Comparison of ENCODE assay signal across 13 mouse cellular contexts in genomic region chr9:108998287-108999166, GRCm38 (mm10). TPM values are rescaled to one million over a fixed set of nuclear protein-coding genes. Genes with fewer than 3 reads are reported as not detected.
DNase-seq lines count a peak whose midpoint lies in the region; ATAC-seq and TF ChIP-seq lines count a peak whose summit lies in the region.
"Had no signal": no experiment of that assay in that cellular context is flagged by ENCODE, and none has a peak within 500 bp of the region (broad histone marks: within the 10 kb centered on the region; RNA-seq: fewer than 3 reads in every experiment).

No protein-coding gene starts in this region.

- no peak overlapping the region for H3K27ac ChIP-seq in forebrain, embryonic 13.5 days
- no peak overlapping the region for H3K27ac ChIP-seq in forebrain, embryonic 10.5 days
- 0 out of 2 replicates have a peak overlapping the region, but pooled peaks have one; percentile 38 for H3K27ac ChIP-seq in liver, embryonic 15.5 days (replicated peaks)
- H3K27ac ChIP-seq in kidney, adult 2 months (ENCODE audit: insufficient read depth, low read depth, low read length): no peak overlapping the region
- H3K27ac ChIP-seq: hindbrain, embryonic 14.5 days; neural tube, embryonic 12.5 days had no signal

- no peaks in the 10 kb centered on the region for H3K27me3 ChIP-seq in forebrain, embryonic 13.5 days
- H3K27me3 ChIP-seq in forebrain, embryonic 10.5 days (ENCODE audit: poor library complexity, severe bottlenecking): no peaks in the 10 kb centered on the region
- no peaks in the 10 kb centered on the region for H3K27me3 ChIP-seq in liver, embryonic 15.5 days
- no peaks in the 10 kb centered on the region for H3K27me3 ChIP-seq in kidney, adult 2 months (replicated peaks; ENCODE audit: control insufficient read depth, insufficient read depth, low read length)
- H3K27me3 ChIP-seq: heart, embryonic 12.5 days; neural tube, embryonic 12.5 days had no signal

- DNase-seq in forebrain, embryonic 10.5 days (ENCODE audit: extremely low spot score, low spot score): no peak
- DNase-seq in liver: no peak
- peak; percentile 35 for DNase-seq in R1 (ENCODE audit: low read depth, low spot score)
- DNase-seq in kidney, adult 2 months: no peak
- DNase-seq in adrenal gland, adult 8-10 months: no peak
- DNase-seq: cerebellum, adult 9-11 months; right cerebral cortex, postnatal 4 days had no signal

- H3K4me1 ChIP-seq in forebrain, embryonic 13.5 days: no peaks in the 10 kb centered on the region; the same call in none of the 2 replicates
- peaks cover 20% of the 10 kb centered on the region for H3K4me1 ChIP-seq in forebrain, embryonic 10.5 days
- peaks cover 26% of the 10 kb centered on the region for H3K4me1 ChIP-seq in liver, embryonic 15.5 days (replicated peaks)
- peaks cover 9% of the 10 kb centered on the region for H3K4me1 ChIP-seq in kidney, adult 2 months (ENCODE audit: control insufficient read depth, insufficient read depth, low read length)

- no peaks in the 10 kb centered on the region for H3K9me3 ChIP-seq in forebrain, embryonic 13.5 days (replicated peaks)
- no peaks in the 10 kb centered on the region for H3K9me3 ChIP-seq in forebrain, embryonic 10.5 days
- no peaks in the 10 kb centered on the region for H3K9me3 ChIP-seq in liver, embryonic 15.5 days (replicated peaks)
- H3K9me3 ChIP-seq: heart, embryonic 12.5 days; neural tube, embryonic 12.5 days had no signal

- no peak for ATAC-seq in forebrain, embryonic 13.5 days
- ATAC-seq in liver, embryonic 15.5 days (ENCODE audit: insufficient read depth): no peak
- ATAC-seq in megakaryocyte, adult 5-6 weeks (ENCODE audit: poor library complexity, severe bottlenecking): peak; percentile 3

- H3K9ac ChIP-seq in forebrain, embryonic 13.5 days: peak overlapping the region; percentile 40; the same call in 1 of the 2 replicates
- no peak overlapping the region for H3K9ac ChIP-seq in liver, embryonic 15.5 days
- H3K9ac ChIP-seq: heart, embryonic 12.5 days; hindbrain, embryonic 14.5 days; neural tube, embryonic 12.5 days had no signal

- TF ChIP-seq CTCF in kidney, adult 2 months (conservative IDR thresholded peaks at IDR 0.05; ENCODE audit: insufficient read depth, insufficient read length, low read depth, low read length): no peak

- WGBS in forebrain, embryonic 13.5 days: 84% methylated on average over 19 of the region's 19 CpGs
- 86% methylated on average over 19 of the region's 19 CpGs for WGBS in forebrain, embryonic 10.5 days
- WGBS in liver, embryonic 15.5 days (ENCODE audit: insufficient replicate concordance): 52% methylated on average over 19 of the region's 19 CpGs
- 73% methylated on average over 19 of the region's 19 CpGs for WGBS in kidney, adult 2 months

- no peak overlapping the region for H3K4me3 ChIP-seq in forebrain, embryonic 13.5 days
- H3K4me3 ChIP-seq in forebrain, embryonic 10.5 days: no peak overlapping the region
- H3K4me3 ChIP-seq in liver, embryonic 15.5 days (replicated peaks): no peak overlapping the region
- no peak overlapping the region for H3K4me3 ChIP-seq in kidney, adult 2 months (ENCODE audit: insufficient read depth, low read depth, low read length)
- H3K4me3 ChIP-seq: heart, embryonic 12.5 days; neural tube, embryonic 12.5 days had no signal

- H3K4me2 ChIP-seq in forebrain, embryonic 13.5 days: no peak overlapping the region
- no peak overlapping the region; the same call in 1 of the 2 replicates for H3K4me2 ChIP-seq in liver, embryonic 15.5 days
- H3K4me2 ChIP-seq: heart, embryonic 12.5 days; hindbrain, embryonic 14.5 days; neural tube, embryonic 12.5 days had no signal

- H3K36me3 ChIP-seq in forebrain, embryonic 13.5 days (ENCODE audit: poor library complexity, severe bottlenecking): no peaks in the 10 kb centered on the region
- no peaks in the 10 kb centered on the region for H3K36me3 ChIP-seq in forebrain, embryonic 10.5 days (replicated peaks)
- H3K36me3 ChIP-seq in liver, embryonic 15.5 days (replicated peaks): no peaks in the 10 kb centered on the region
- no peaks in the 10 kb centered on the region for H3K36me3 ChIP-seq in kidney, adult 2 months (ENCODE audit: control insufficient read depth, insufficient read depth, low read length)
- H3K36me3 ChIP-seq: heart, embryonic 12.5 days; neural tube, embryonic 12.5 days had no signal

- TF ChIP-seq POLR2A in kidney, adult 2 months (IDR thresholded peaks at IDR 0.05; ENCODE audit: low read depth, low read length): no peak

RNA-seq across cellular contexts. Expression of gene Pfkfb4, which starts 6.9 kb away (rescaled TPM):
- 14.5 and 16.8 TPM in 2 replicates for polyA plus RNA-seq in forebrain, embryonic 13.5 days (2015; fragmentation: Nextera tagmentation; extraction: Ambion mirVana)
- polyA plus RNA-seq in forebrain, embryonic 10.5 days (2016; fragmentation: Nextera tagmentation; extraction: Ambion mirVana): 10.5 and 12.4 TPM in 2 replicates
- 3.9 and 4.5 TPM in 2 replicates for polyA plus RNA-seq in liver, embryonic 15.5 days (2015; fragmentation: Nextera tagmentation; extraction: Ambion mirVana)
- 19.3 and 22.4 TPM in 2 replicates for total RNA-seq in megakaryocyte, adult 5-6 weeks (2015)
- 53.1 and 64.9 TPM in 2 replicates for total RNA-seq in megakaryocyte, adult 5-6 weeks (2017)
- polyA plus RNA-seq in kidney, adult 2 months (2012; rRNA removed): 10.6 and 11.3 TPM in 2 replicates
- 10 to 100 TPM in 2 of 4 experiments, 1 to 10 TPM in 2; 6.2 to 21.6 (median 12.0) TPM for total RNA-seq in adrenal gland, adult 8-10 months (2022)

RNA-seq across cellular contexts. Expression of gene Ucn2, which starts 12.7 kb away (rescaled TPM):
- polyA plus RNA-seq in forebrain, embryonic 13.5 days (2015; fragmentation: Nextera tagmentation; extraction: Ambion mirVana): not detected in 2 replicates
- polyA plus RNA-seq in forebrain, embryonic 10.5 days (2016; fragmentation: Nextera tagmentation; extraction: Ambion mirVana): not detected in 2 replicates
- 0.07 TPM in 1 of 2 replicates, not detected in the other for polyA plus RNA-seq in liver, embryonic 15.5 days (2015; fragmentation: Nextera tagmentation; extraction: Ambion mirVana)
- not detected in 2 replicates for total RNA-seq in megakaryocyte, adult 5-6 weeks (2015)
- not detected in 2 replicates for total RNA-seq in megakaryocyte, adult 5-6 weeks (2017)
- polyA plus RNA-seq in kidney, adult 2 months (2012; rRNA removed): 0.11 and 0.18 TPM in 2 replicates
- total RNA-seq in adrenal gland, adult 8-10 months (2022): 1 to 10 TPM in 1 of 4 experiments, under 1 TPM in 3; 0.31 to 1.0 (median 0.45) TPM
- polyA plus RNA-seq: heart, embryonic 12.5 days; neural tube, embryonic 12.5 days had no signal

RNA-seq across cellular contexts. Expression of gene Shisa5, which starts 39.8 kb away (rescaled TPM):
- 33.6 and 35.1 TPM in 2 replicates for polyA plus RNA-seq in forebrain, embryonic 13.5 days (2015; fragmentation: Nextera tagmentation; extraction: Ambion mirVana)
- 29.7 and 31.5 TPM in 2 replicates for polyA plus RNA-seq in forebrain, embryonic 10.5 days (2016; fragmentation: Nextera tagmentation; extraction: Ambion mirVana)
- 23.1 and 23.6 TPM in 2 replicates for polyA plus RNA-seq in liver, embryonic 15.5 days (2015; fragmentation: Nextera tagmentation; extraction: Ambion mirVana)
- 119 and 176 TPM in 2 replicates for total RNA-seq in megakaryocyte, adult 5-6 weeks (2015)
- total RNA-seq in megakaryocyte, adult 5-6 weeks (2017): 453 and 632 TPM in 2 replicates
- 467 and 688 TPM in 2 replicates for polyA plus RNA-seq in kidney, adult 2 months (2012; rRNA removed)
- 100 to 1,000 TPM; 126 to 177 (median 159) TPM for total RNA-seq in adrenal gland, adult 8-10 months (2022)

RNA-seq across cellular contexts. Expression of gene Col7a1, which starts 45.1 kb away (rescaled TPM):
- 1.2 and 1.6 TPM in 2 replicates for polyA plus RNA-seq in forebrain, embryonic 13.5 days (2015; fragmentation: Nextera tagmentation; extraction: Ambion mirVana)
- polyA plus RNA-seq in forebrain, embryonic 10.5 days (2016; fragmentation: Nextera tagmentation; extraction: Ambion mirVana): 1.5 and 2.3 TPM in 2 replicates
- polyA plus RNA-seq in liver, embryonic 15.5 days (2015; fragmentation: Nextera tagmentation; extraction: Ambion mirVana): 0.33 and 0.60 TPM in 2 replicates
- total RNA-seq in megakaryocyte, adult 5-6 weeks (2015): 0.20 and 0.93 TPM in 2 replicates
- total RNA-seq in megakaryocyte, adult 5-6 weeks (2017): 0.16 and 1.1 TPM in 2 replicates
- 1.8 and 2.3 TPM in 2 replicates for polyA plus RNA-seq in kidney, adult 2 months (2012; rRNA removed)
- total RNA-seq in adrenal gland, adult 8-10 months (2022): 10 to 100 TPM in 1 of 4 experiments, 1 to 10 TPM in 3; 2.6 to 12.4 (median 6.9) TPM

Comparison
In these comparisons a context has a peak if more than half of its experiments do, and no peak if none do; other contexts are left out.
1. RNA of gene Shisa5, which starts 39.8 kb away (polyA plus RNA-seq): 467 to 688 TPM in kidney, adult 2 months; 33.6 to 35.1 TPM in forebrain, embryonic 13.5 days, 29.7 to 31.5 TPM in forebrain, embryonic 10.5 days and 23.1 to 23.6 TPM in liver, embryonic 15.5 days; every median in the first group is over 10 times any median in the second.